Mouse (Mus musculus): Measurements from ENCODE around the gene Gm28038.

DNA sequence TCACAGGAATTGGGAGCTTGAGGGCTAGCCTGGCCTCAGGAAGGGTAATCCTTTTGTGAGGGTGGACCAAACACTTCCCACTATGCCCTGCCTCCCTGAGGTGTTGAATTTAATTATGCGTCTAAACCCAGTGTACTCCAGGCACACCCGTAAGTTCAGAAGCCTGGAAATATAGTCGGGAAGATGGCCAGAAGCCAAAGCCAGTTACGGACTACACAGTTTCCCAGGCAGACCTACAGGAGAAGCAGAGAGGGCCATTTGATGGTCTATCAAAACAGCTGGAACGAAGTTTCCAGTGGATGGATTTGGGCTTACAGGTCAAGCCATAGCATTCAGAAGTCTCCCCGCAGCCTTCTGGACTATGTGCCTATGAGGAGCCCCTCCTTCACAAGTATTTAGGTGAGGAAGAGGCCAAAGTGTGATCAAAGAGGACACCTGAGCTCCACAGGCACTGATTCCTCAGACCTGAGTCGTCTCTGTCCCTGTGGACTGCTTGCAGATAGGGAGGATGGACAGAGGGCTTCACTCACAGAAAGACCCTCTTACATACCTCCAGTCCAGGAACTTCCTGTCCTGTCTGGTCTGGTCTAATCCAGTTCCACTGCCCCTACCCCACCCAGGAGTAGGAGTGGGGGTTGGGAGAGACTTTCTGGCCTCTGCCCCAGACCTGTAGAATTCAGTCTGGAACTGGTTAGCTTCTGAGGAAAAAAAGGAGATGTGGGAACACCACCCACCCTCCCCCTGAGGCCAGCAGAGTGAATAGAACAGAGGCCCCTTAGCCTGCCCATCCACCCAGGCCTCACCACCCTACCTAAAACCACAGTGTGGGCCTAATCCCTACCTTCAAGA lies 15.9 kb upstream of the Gm28038 start:
- TF ChIP-seq ETS1 (IDR thresholded peaks at IDR 0.05; ENCODE audit: low read depth, low read length) (no peak), POLR2A (IDR thresholded peaks at IDR 0.05; ENCODE audit: control insufficient read depth in 1 of 2, insufficient read depth in 1 of 2, low read depth in 1 of 2, low read length in 2 of 2, poor library complexity in 1 of 2) (no peak), CTCF (IDR thresholded peaks at IDR 0.05 in 2 of 3, conservative IDR thresholded peaks at IDR 0.05 in 1 of 3; ENCODE audit: control insufficient read depth in 1 of 3, insufficient read depth in 1 of 3, low read depth in 2 of 3, low read length in 3 of 3, poor library complexity in 1 of 3, severe bottlenecking in 1 of 3) (no peak), KAT2A (conservative IDR thresholded peaks at IDR 0.05; ENCODE audit: low read depth, low read length) (no peak), HCFC1 (IDR thresholded peaks at IDR 0.05; ENCODE audit: low read depth, low read length) (no peak), POLR2AphosphoS5 (IDR thresholded peaks at IDR 0.05; ENCODE audit: borderline replicate concordance, low read depth, low read length) (no peak), E2F4 (IDR thresholded peaks at IDR 0.05; ENCODE audit: borderline replicate concordance, low read depth, low read length) (no peak), JUND (IDR thresholded peaks at IDR 0.05; ENCODE audit: low read depth, low read length) (no peak), CHD2 (IDR thresholded peaks at IDR 0.05; ENCODE audit: low read length) (no peak), TAL1 (IDR thresholded peaks at IDR 0.05; ENCODE audit: low read length) (no peak), MYC (IDR thresholded peaks at IDR 0.05; ENCODE audit: low read depth, low read length) (no peak), EP300 (IDR thresholded peaks at IDR 0.05; ENCODE audit: low read depth in 1 of 2, low read length in 2 of 2) (no peak)

Measured in MEL (cell line).